Mouse (Mus musculus): ENCODE measurements at regions not wholly inside any gene's neighbourhood (a gene's known extent, or its start where the extent isn't known, plus 50 kb on each side); places are given as distances from the start of the nearest gene placed in this dataset.

GRCm38 (mm10) chr12:69039553-69039952 lies 119.4 kb downstream of the Rps29 start:
- Histone ChIP-seq H3K79me2 (replicated peaks; ENCODE audit: control insufficient read depth, extremely low read depth, insufficient read depth, poor library complexity, severe bottlenecking) (no peaks in the 10 kb centered on the region), H3K27ac (ENCODE audit: insufficient read depth, low read depth) (no peak overlapping the region), H3K4me2 (ENCODE audit: insufficient read depth, low read depth, poor library complexity, severe bottlenecking) (no peak overlapping the region), H3K36me3 (replicated peaks in 1 of 2; ENCODE audit: control insufficient read depth in 1 of 2, insufficient read depth in 1 of 2, low read length in 1 of 2) (no peaks in the 10 kb centered on the region), H3K9me3 (replicated peaks; ENCODE audit: low read length) (no peaks in the 10 kb centered on the region), H3K4me3 (replicated peaks in 1 of 3; ENCODE audit: low read depth in 2 of 3, low read length in 2 of 3, poor library complexity in 1 of 3) (no peak overlapping the region), H3K27me3 (replicated peaks) (no peaks in the 10 kb centered on the region), H3K9ac (ENCODE audit: insufficient read depth, low read depth) (no peak overlapping the region), H3K4me1 (ENCODE audit: control insufficient read depth in 1 of 2, insufficient read depth in 2 of 2) (no peaks in the 10 kb centered on the region)
- in situ Hi-C loops (cut with MboI; ENCODE audit: low pct_ligation_motif_present, low pct_unique_long_range_greater_than_20kb, low sequenced_read_pairs) (no loop called here), dilution Hi-C loops (cut with MboI; ENCODE audit: extremely low pct_ligation_motif_present, extremely low pct_unique_long_range_greater_than_20kb, low sequenced_read_pairs) (no loop called here)
- no peak for TF ChIP-seq MEF2A (IDR thresholded peaks at IDR 0.05; ENCODE audit: borderline replicate concordance, low read depth, low read length)
- no peak for TF ChIP-seq TBP (conservative IDR thresholded peaks at IDR 0.05; ENCODE audit: low read depth, low read length)
- no peak for TF ChIP-seq POLR2A (IDR thresholded peaks at IDR 0.05; ENCODE audit: low read depth, low read length)
- no peak for DNase-seq (ENCODE audit: extremely low read depth)

GRCm38 (mm10) chr12:69023594-69023993 lies 135.4 kb downstream of the Rps29 start:
- H3K79me2 ChIP-seq (replicated peaks; ENCODE audit: control insufficient read depth, extremely low read depth, insufficient read depth, poor library complexity, severe bottlenecking) = no peaks in the 10 kb centered on the region

GRCm38 (mm10) chr12:69016705-69017306 lies 142.2 kb downstream of the Rps29 start:
- Histone ChIP-seq H3K79me2 (replicated peaks; ENCODE audit: control insufficient read depth, extremely low read depth, insufficient read depth, poor library complexity, severe bottlenecking) (no peaks in the 10 kb centered on the region), H3K4me3 (replicated peaks in 1 of 3; ENCODE audit: low read depth in 2 of 3, low read length in 2 of 3, poor library complexity in 1 of 3) (no peak overlapping the region), H3K27me3 (replicated peaks) (no peaks in the 10 kb centered on the region), H3K9me3 (replicated peaks; ENCODE audit: low read length) (no peaks in the 10 kb centered on the region), H3K4me2 (ENCODE audit: insufficient read depth, low read depth, poor library complexity, severe bottlenecking) (no peak overlapping the region), H3K36me3 (replicated peaks in 1 of 2; ENCODE audit: control insufficient read depth in 1 of 2, insufficient read depth in 1 of 2, low read length in 1 of 2) (no peaks in the 10 kb centered on the region), H3K27ac (ENCODE audit: insufficient read depth, low read depth) (no peak overlapping the region), H3K9ac (ENCODE audit: insufficient read depth, low read depth) (no peak overlapping the region), H3K4me1 (ENCODE audit: control insufficient read depth in 1 of 2, insufficient read depth in 2 of 2) (no peaks in the 10 kb centered on the region)
- no peak for TF ChIP-seq USF2 (conservative IDR thresholded peaks at IDR 0.05; ENCODE audit: low read depth, low read length)
- no peak for TF ChIP-seq POLR2A (IDR thresholded peaks at IDR 0.05; ENCODE audit: low read depth, low read length)
- TF ChIP-seq ZC3H11A (IDR thresholded peaks at IDR 0.05; ENCODE audit: low read depth, low read length) = no peak
- no peak for TF ChIP-seq TCF12 (IDR thresholded peaks at IDR 0.05; ENCODE audit: low read depth, low read length)
- no peak for TF ChIP-seq JUND (conservative IDR thresholded peaks at IDR 0.05; ENCODE audit: low read depth, low read length)
- TF ChIP-seq NRF1 (IDR thresholded peaks at IDR 0.05; ENCODE audit: low read depth, low read length) = no peak
- TF ChIP-seq GABPA (IDR thresholded peaks at IDR 0.05; ENCODE audit: insufficient replicate concordance, low read depth, low read length) = no peak
- TF ChIP-seq ELF1 (IDR thresholded peaks at IDR 0.05; ENCODE audit: low read depth, low read length) = no peak
- TF ChIP-seq SMC3 (IDR thresholded peaks at IDR 0.05; ENCODE audit: low read depth, low read length) = no peak
- no peak for TF ChIP-seq RCOR1 (conservative IDR thresholded peaks at IDR 0.05; ENCODE audit: low read depth, low read length)
- TF ChIP-seq UBTF (IDR thresholded peaks at IDR 0.05; ENCODE audit: low read depth, low read length) = no peak
- TF ChIP-seq EP300 (IDR thresholded peaks at IDR 0.05; ENCODE audit: low read length) = no peak
- in situ Hi-C loops (cut with MboI; ENCODE audit: low pct_ligation_motif_present, low pct_unique_long_range_greater_than_20kb, low sequenced_read_pairs) (no loop called here), dilution Hi-C loops (cut with MboI; ENCODE audit: extremely low pct_ligation_motif_present, extremely low pct_unique_long_range_greater_than_20kb, low sequenced_read_pairs) (no loop called here)
- DNase-seq (ENCODE audit: extremely low read depth) = no peak

More at GRCm38 (mm10) chr12:69023594-69023993, 135.4 kb downstream of the Rps29 start:
- Histone ChIP-seq H3K36me3 (replicated peaks in 1 of 2; ENCODE audit: control insufficient read depth in 1 of 2, insufficient read depth in 1 of 2, low read length in 1 of 2) (no peaks in the 10 kb centered on the region), H3K4me1 (ENCODE audit: control insufficient read depth in 1 of 2, insufficient read depth in 2 of 2) (no peaks in the 10 kb centered on the region), H3K27ac (ENCODE audit: insufficient read depth, low read depth) (no peak overlapping the region), H3K4me2 (ENCODE audit: insufficient read depth, low read depth, poor library complexity, severe bottlenecking) (no peak overlapping the region), H3K27me3 (replicated peaks) (no peaks in the 10 kb centered on the region), H3K9ac (ENCODE audit: insufficient read depth, low read depth) (no peak overlapping the region), H3K9me3 (replicated peaks; ENCODE audit: low read length) (no peaks in the 10 kb centered on the region), H3K4me3 (replicated peaks in 1 of 3; ENCODE audit: low read depth in 2 of 3, low read length in 2 of 3, poor library complexity in 1 of 3) (no peak overlapping the region)
- dilution Hi-C loops (cut with MboI; ENCODE audit: extremely low pct_ligation_motif_present, extremely low pct_unique_long_range_greater_than_20kb, low sequenced_read_pairs) = no loop called here
- no peak for DNase-seq (ENCODE audit: extremely low read depth)
- TF ChIP-seq RAD21 (IDR thresholded peaks at IDR 0.05; ENCODE audit: low read depth, low read length) = no peak
- no peak for TF ChIP-seq NRF1 (IDR thresholded peaks at IDR 0.05; ENCODE audit: low read depth, low read length)
- TF ChIP-seq POLR2AphosphoS2 (IDR thresholded peaks at IDR 0.05; ENCODE audit: low read depth, low read length) = no peak
- no peak for TF ChIP-seq ZC3H11A (IDR thresholded peaks at IDR 0.05; ENCODE audit: low read depth, low read length)
- TF ChIP-seq KAT2A (IDR thresholded peaks at IDR 0.05; ENCODE audit: insufficient replicate concordance, low read length) = no peak
- no peak for TF ChIP-seq TBP (conservative IDR thresholded peaks at IDR 0.05; ENCODE audit: low read depth, low read length)
- no peak for TF ChIP-seq CHD2 (IDR thresholded peaks at IDR 0.05; ENCODE audit: low read length)
- TF ChIP-seq HCFC1 (IDR thresholded peaks at IDR 0.05; ENCODE audit: low read depth, low read length) = no peak
- no peak for TF ChIP-seq GABPA (IDR thresholded peaks at IDR 0.05; ENCODE audit: insufficient replicate concordance, low read depth, low read length)
- TF ChIP-seq EP300 (IDR thresholded peaks at IDR 0.05; ENCODE audit: low read length) = no peak
- no peak for TF ChIP-seq TCF12 (IDR thresholded peaks at IDR 0.05; ENCODE audit: low read depth, low read length)
- TF ChIP-seq E2F4 (IDR thresholded peaks at IDR 0.05; ENCODE audit: insufficient replicate concordance, low read depth, low read length) = no peak
- TF ChIP-seq MAX (IDR thresholded peaks at IDR 0.05; ENCODE audit: low read length) = no peak
- TF ChIP-seq SMC3 (IDR thresholded peaks at IDR 0.05; ENCODE audit: low read depth, low read length) = no peak
- no peak for TF ChIP-seq POLR2A (IDR thresholded peaks at IDR 0.05; ENCODE audit: low read depth, low read length)
- no peak for TF ChIP-seq ETS1 (conservative IDR thresholded peaks at IDR 0.05; ENCODE audit: low read depth, low read length)
- TF ChIP-seq MAZ (IDR thresholded peaks at IDR 0.05; ENCODE audit: low read depth, low read length) = no peak
- in situ Hi-C loops (cut with MboI; ENCODE audit: low pct_ligation_motif_present, low pct_unique_long_range_greater_than_20kb, low sequenced_read_pairs) = no loop called here
